Mouse (Mus musculus) hindbrain, embryonic 10.5 days (tissue): ENCODE results near the gene Mvb12a. TPM values are rescaled to one million over a fixed set of nuclear protein-coding genes. Genes with fewer than 3 reads are reported as not detected.
A peak's percentile ranks its signal among the peaks of the same experiment; 100 is the strongest.

Experiments used
- DNase-seq: peaks from one replicate; pipeline ENCODE4 v3.0.0-alpha.2; 2017; ENCODE audit warnings: low spot score
- H3K27ac ChIP-seq: fragments of 300-500 bp; sonication (generic); 2 replicates; pipeline ENCODE4 v1.5.1; 2016; ENCODE audit warnings: mild to moderate bottlenecking, moderate library complexity
- H3K27me3 ChIP-seq: fragments of 300-500 bp; sonication (generic); 2 replicates; pipeline ENCODE4 v1.6.1; 2016; ENCODE audit warnings: mild to moderate bottlenecking; ENCODE audit not compliant: poor library complexity, insufficient read depth, severe bottlenecking
- H3K36me3 ChIP-seq: fragments of 300-500 bp; sonication (generic); 2 replicates; pipeline ENCODE4 v1.6.1; 2016; ENCODE audit warnings: mild to moderate bottlenecking, moderate library complexity
- H3K4me1 ChIP-seq: fragments of 300-500 bp; sonication (generic); replicated peaks from 2 replicates; pipeline ENCODE4 v1.6.1; 2016; ENCODE audit warnings: mild to moderate bottlenecking
- H3K4me3 ChIP-seq: fragments of 300-500 bp; sonication (generic); 2 replicates; pipeline ENCODE4 v1.5.1; 2016; ENCODE audit warnings: mild to moderate bottlenecking, moderate library complexity
- H3K9me3 ChIP-seq: fragments of 300-500 bp; sonication (generic); 2 replicates; pipeline ENCODE4 v1.6.1; 2016; ENCODE audit warnings: mild to moderate bottlenecking, moderate library complexity
- WGBS: fragments of 180-500 bp; shearing (Covaris S2); methylation state at CpG from one replicate; pipeline ENCODE4 v1.1.7; 2016; 5-methylcytosine and 5-hydroxymethylcytosine counted together
- polyA plus RNA-seq: library from polyadenylated mRNA; unstranded; fragments of >200 nt; fragmentation: Nextera tagmentation; extraction: Ambion mirVana; gene quantifications from 2 replicates; pipeline ENCODE4 v1.2.1, GENCODE M21; 2016

Mvb12a gene
- polyA plus RNA-seq, 1 experiment from 2014 or later, result 71.6 TPM

DNA sequence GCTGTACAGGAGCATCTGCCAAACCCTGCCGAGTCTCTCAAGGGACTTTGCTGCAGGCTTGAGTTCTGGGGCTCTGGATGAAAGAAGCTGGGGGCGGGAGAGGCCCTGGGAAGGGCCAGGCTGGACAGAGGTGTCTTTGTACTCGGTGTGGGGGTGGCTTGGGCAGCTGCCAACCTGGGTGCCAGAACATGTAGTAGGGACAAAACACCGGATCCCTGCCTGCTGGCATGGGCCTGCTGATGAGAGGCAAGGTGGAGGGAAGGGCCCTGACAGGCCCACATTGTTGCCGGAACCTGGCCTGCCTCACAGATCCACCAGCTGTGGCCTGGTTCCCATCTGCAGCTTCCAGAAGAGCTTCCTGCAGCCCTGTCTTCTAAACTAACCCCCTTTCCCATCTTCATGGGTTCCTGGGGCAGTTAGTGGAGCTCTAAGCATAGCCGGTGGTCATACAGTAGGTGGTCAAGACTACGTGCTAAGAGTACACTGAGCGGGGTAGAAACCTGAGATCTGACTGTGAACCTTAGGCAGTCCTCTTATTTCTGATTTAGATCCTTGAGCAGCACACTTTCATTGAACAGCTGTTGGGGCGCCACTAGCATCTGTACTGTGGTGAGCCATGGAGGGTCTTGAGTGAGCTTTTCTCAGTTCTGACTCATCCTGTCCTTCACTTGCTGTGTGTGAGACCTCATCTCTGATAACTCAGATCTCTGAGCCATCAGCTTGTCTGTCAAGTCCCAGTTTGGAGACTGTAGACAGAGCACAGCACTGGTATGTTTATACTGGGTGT lies 30.3 kb downstream of the Mvb12a start:
- no peak for DNase-seq
- no peak overlapping the region for H3K27ac ChIP-seq

DNA sequence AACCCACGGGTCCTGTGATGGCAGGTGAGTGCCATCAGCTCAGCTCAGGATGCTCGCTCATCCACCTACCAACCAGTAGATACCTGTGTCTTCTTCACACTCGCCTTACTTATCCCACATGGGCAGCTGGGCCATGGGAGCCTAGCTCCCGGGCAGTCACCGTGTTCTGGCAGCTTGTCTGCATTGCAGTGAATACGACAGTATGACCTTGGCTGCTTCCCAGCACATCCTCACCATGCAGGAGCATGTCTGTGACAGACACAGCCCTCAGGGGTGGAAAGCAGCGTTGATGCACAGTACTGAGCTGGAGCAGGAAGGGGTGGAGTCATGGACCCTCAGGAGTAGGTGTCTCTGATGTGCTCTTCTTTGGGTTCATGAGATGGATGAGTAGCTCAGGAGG lies 31.7 kb downstream of the Mvb12a start:
- H3K36me3 ChIP-seq, result no peaks in the 10 kb centered on the region
- no peak for DNase-seq
- H3K4me1 ChIP-seq, result peaks cover 28% of the 10 kb centered on the region
- 85% methylated on average over 7 of the region's 7 CpGs for WGBS
- no peak overlapping the region for H3K27ac ChIP-seq
- peaks cover 11% of the 10 kb centered on the region for H3K27me3 ChIP-seq
- H3K9me3 ChIP-seq, result no peaks in the 10 kb centered on the region
- H3K4me3 ChIP-seq, result no peak overlapping the region

More for the DNA sequence above, 30.3 kb downstream of the Mvb12a start:
- WGBS, result 83% methylated on average over 9 of the region's 9 CpGs
- no peaks in the 10 kb centered on the region for H3K9me3 ChIP-seq
- H3K4me1 ChIP-seq, result peaks cover 40% of the 10 kb centered on the region
- peaks cover 24% of the 10 kb centered on the region for H3K27me3 ChIP-seq
- H3K36me3 ChIP-seq, result no peaks in the 10 kb centered on the region
- peak overlapping the region; percentile 5; the same call in 1 of the 2 replicates for H3K4me3 ChIP-seq

GRCm38 (mm10) chr8:71575020-71575419 lies 32.3 kb downstream of the Mvb12a start:
- Histone ChIP-seq H3K4me1 (peaks cover 23% of the 10 kb centered on the region), H3K9me3 (no peaks in the 10 kb centered on the region), H3K27ac (no peak overlapping the region), H3K4me3 (no peak overlapping the region), H3K36me3 (no peaks in the 10 kb centered on the region), H3K27me3 (peaks cover 13% of the 10 kb centered on the region)
- 69% methylated on average over 1 of the region's 1 CpGs for WGBS
- DNase-seq, result no peak

DNA sequence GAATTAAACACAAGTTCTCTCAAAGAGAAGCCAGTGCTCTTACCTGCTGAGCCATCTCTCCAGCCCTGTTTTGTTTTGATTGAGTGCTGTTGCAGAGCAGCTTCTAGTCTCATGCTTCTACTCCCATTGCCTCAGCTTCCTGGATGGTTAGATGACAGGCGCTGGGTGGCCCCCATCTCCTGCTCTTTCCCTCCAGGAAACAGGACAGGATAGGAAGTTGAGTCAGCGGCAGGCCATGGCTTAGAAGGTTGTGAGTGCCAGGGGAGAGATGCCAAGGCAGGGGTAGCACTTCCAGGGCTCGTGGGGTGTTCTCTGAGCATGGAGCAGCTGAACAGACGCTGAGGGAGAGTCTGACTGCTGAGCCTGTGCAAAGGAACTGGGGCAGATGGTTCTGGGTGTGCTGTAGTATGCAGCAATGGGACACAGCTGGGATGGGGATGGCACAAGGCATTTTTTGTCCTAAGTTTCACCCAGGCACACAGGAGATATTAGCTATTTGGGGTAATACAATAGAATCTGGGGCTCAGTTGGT lies 35.2 kb downstream of the Mvb12a start:
- Histone ChIP-seq H3K9me3 (no peaks in the 10 kb centered on the region), H3K27ac (no peak overlapping the region), H3K4me3 (no peak overlapping the region), H3K4me1 (peaks cover 6% of the 10 kb centered on the region), H3K36me3 (peaks cover 15% of the 10 kb centered on the region), H3K27me3 (peaks cover 24% of the 10 kb centered on the region)
- 73% methylated on average over 4 of the region's 4 CpGs for WGBS
- no peak for DNase-seq

DNA sequence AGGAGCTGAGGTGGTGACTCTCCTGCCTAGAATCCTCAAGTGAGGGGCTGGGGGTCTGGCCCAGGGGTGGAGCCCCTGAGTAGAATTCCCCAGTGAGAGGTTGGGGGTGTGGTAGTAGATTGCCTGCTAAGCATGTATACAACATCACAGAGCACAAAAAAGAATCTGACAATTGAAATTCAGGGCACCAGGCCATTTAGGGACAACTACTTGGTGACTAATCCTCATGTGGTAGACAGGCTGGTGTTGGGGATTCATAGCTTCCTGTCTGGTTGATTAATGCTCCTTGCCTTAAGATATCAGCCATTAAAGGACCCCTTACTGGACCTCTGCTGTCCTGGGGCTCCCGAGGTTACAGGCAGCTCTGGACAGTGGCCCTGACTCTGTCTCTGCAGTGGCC lies 36.3 kb downstream of the Mvb12a start:
- 63% methylated on average over 1 of the region's 1 CpGs for WGBS
- Histone ChIP-seq H3K9me3 (no peaks in the 10 kb centered on the region), H3K4me1 (peaks cover 5% of the 10 kb centered on the region; the same call in 1 of the 2 replicates), H3K27me3 (peaks cover 27% of the 10 kb centered on the region), H3K36me3 (peaks cover 21% of the 10 kb centered on the region), H3K27ac (no peak overlapping the region), H3K4me3 (no peak overlapping the region)
- no peak for DNase-seq

DNA sequence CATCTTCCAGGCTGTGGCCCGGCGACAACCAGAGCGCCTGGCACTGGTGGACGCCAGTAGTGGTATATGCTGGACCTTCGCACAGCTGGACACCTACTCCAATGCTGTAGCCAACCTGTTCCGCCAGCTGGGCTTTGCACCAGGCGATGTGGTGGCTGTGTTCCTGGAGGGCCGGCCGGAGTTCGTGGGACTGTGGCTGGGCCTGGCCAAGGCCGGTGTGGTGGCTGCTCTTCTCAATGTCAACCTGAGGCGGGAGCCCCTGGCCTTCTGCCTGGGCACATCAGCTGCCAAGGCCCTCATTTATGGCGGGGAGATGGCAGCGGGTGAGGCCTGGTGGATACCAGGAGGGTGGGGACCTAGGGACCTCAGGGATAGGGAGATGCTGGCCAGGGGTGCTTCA lies 36.8 kb downstream of the Mvb12a start:
- peaks cover 31% of the 10 kb centered on the region for H3K27me3 ChIP-seq
- no peak overlapping the region for H3K4me3 ChIP-seq
- H3K36me3 ChIP-seq, result peaks cover 26% of the 10 kb centered on the region
- no peak for DNase-seq
- H3K4me1 ChIP-seq, result peaks cover 5% of the 10 kb centered on the region; the same call in 1 of the 2 replicates
- H3K27ac ChIP-seq, result no peak overlapping the region
- WGBS, result 88% methylated on average over 14 of the region's 14 CpGs
- no peaks in the 10 kb centered on the region for H3K9me3 ChIP-seq

DNA sequence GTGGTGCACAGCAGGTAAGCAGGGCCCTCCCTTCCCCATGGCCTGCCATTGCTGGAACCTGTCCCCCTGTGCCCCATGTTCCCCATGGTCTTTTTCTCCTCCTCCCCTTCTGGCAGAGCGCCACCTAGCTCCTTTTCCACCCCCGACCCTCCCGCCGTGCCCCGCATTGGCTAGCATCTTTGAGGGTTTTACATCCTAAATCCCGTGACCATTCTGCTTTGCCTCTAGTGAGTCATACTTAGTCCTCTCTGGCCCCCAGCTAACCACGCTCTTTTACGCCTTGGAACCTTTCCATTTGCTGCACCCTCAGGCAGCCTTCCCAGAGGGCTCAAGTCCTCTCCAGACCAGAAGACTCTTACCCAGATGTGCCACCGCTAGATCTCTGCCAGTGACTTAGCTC lies 37.5 kb downstream of the Mvb12a start:
- peaks cover 5% of the 10 kb centered on the region; the same call in 1 of the 2 replicates for H3K4me1 ChIP-seq
- 26% methylated on average over 9 of the region's 9 CpGs for WGBS
- H3K27ac ChIP-seq, result no peak overlapping the region
- no peak for DNase-seq
- no peak overlapping the region for H3K4me3 ChIP-seq
- peaks cover 33% of the 10 kb centered on the region for H3K36me3 ChIP-seq
- no peaks in the 10 kb centered on the region for H3K9me3 ChIP-seq
- H3K27me3 ChIP-seq, result peaks cover 31% of the 10 kb centered on the region

- 78% methylated on average over 2 of the region's 2 CpGs for WGBS
- Histone ChIP-seq H3K9me3 (no peaks in the 10 kb centered on the region), H3K4me1 (peaks cover 12% of the 10 kb centered on the region), H3K27me3 (peaks cover 19% of the 10 kb centered on the region), H3K27ac (no peak overlapping the region), H3K36me3 (peaks cover 38% of the 10 kb centered on the region), H3K4me3 (no peak overlapping the region)
- peak; percentile 36 for DNase-seq
Measured at GRCm38 (mm10) chr8:71586891-71587290, 44.2 kb downstream of the Mvb12a start.

DNA sequence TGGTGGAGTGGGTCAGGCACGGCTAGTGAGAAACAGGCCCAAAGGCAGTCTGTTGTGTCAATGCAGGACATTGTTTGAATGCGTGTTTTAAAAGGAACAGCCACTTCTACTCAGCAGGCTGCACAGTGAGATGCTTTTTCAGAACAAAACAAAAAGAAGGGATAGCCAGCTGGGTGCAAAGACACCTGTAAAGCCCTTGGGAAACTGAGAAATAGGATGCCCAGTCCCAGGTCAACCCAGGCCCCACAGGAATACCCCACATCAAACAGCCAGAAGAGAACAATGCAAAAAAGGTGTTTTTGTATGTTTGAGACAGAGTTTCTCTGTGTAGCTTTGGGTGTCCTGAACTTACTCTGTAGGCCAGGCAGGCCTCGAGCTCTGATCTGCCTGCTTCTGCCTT lies 46.0 kb downstream of the Mvb12a start:
- WGBS, result 67% methylated on average over 3 of the region's 3 CpGs
- no peak overlapping the region for H3K4me3 ChIP-seq
- H3K4me1 ChIP-seq, result peaks cover 31% of the 10 kb centered on the region
- peaks cover 18% of the 10 kb centered on the region for H3K27me3 ChIP-seq
- H3K27ac ChIP-seq, result no peak overlapping the region
- H3K36me3 ChIP-seq, result peaks cover 37% of the 10 kb centered on the region
- DNase-seq, result no peak
- no peaks in the 10 kb centered on the region for H3K9me3 ChIP-seq

DNA sequence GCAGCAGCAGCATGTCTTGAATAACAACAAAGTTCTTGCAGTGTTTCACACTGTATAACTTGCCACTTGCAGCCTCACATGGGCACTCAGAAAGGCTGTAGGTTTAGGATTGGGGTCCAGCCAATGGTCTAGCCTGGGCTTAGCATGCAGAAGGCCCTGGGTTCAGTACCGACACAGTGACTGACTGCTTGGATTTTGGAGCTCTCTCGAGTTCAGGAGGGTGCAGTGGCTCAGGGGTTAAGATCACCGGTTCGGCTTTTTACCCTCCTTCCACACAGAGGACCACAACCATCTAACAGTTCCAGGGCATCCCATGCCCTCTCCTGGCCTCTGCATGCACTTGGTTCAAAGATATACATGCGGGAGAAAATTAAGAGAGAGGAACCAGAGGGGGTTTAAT lies 48.3 kb downstream of the Mvb12a start:
- peaks cover 50% of the 10 kb centered on the region for H3K4me1 ChIP-seq

GRCm38 (mm10) chr8:71591471-71592373 lies 49.0 kb downstream of the Mvb12a start, which contains the start of gene Pgls:
Pgls (plus strand) TSS chr8:71592176.
- H3K4me1 ChIP-seq, result peaks cover 51% of the 10 kb centered on the region
- peaks cover 12% of the 10 kb centered on the region for H3K27me3 ChIP-seq
- peak within 1 kb of the TSS; percentile 91 for H3K4me3 ChIP-seq
- peaks cover 25% of the 10 kb centered on the region for H3K36me3 ChIP-seq
- no peaks in the 10 kb centered on the region for H3K9me3 ChIP-seq
- H3K27ac ChIP-seq, result peak within 1 kb of the TSS; percentile 99
- peak; percentile 96 for DNase-seq
- WGBS, result under 1% methylated on average over 71 of the region's 71 CpGs

More for the DNA sequence above, 48.3 kb downstream of the Mvb12a start:
- H3K4me3 ChIP-seq, result peak overlapping the region; percentile 91
- WGBS, result 26% methylated on average over 5 of the region's 5 CpGs
- peak overlapping the region; percentile 99; the same call in 1 of the 2 replicates for H3K27ac ChIP-seq
- H3K9me3 ChIP-seq, result no peaks in the 10 kb centered on the region
- H3K27me3 ChIP-seq, result peaks cover 12% of the 10 kb centered on the region
- DNase-seq, result no peak
- H3K36me3 ChIP-seq, result peaks cover 30% of the 10 kb centered on the region

DNA sequence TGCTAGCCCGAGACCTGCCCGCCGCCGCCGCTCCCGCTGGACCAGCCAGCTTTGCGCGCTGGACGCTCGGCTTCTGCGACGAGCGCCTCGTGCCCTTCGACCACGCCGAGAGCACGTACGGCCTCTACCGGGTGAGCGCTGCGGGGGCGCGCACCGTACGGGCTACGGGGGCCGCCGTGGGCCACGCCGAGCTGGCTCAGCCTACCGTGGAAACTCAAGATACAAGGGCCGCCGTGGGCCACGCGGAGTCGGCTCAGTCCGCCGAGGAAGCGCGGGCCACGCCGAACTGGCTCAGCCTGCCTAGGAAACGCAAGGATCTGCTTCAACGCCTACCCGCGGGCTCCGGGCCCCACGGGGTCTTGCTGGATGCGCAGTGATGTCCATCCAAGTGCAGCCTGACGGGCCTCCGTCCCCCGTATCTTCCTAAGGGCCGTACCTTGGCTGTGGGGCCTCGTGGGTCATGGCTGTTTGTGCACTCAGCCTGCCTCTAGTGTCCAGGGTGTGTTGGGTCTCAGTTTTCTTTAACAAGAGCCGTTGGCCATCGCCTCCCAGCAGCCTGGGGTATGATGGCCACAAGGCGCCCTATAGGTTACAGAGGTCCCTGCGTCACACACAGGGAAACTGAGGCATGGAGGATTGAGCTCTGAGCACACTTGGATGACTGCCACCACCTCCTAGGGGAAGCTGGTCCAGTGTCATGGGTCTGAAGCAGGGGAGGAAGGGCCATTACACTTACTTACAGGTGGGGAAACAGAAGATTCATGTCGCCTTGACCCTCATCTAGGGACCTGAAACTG lies 49.9 kb downstream of the Mvb12a start:
- Histone ChIP-seq H3K27ac (peak overlapping the region; percentile 99), H3K4me1 (peaks cover 51% of the 10 kb centered on the region), H3K36me3 (peaks cover 19% of the 10 kb centered on the region), H3K9me3 (no peaks in the 10 kb centered on the region), H3K4me3 (peak overlapping the region; percentile 91), H3K27me3 (peaks cover 12% of the 10 kb centered on the region)
- no peak for DNase-seq
- WGBS, result 6% methylated on average over 60 of the region's 60 CpGs
